Mouse (Mus musculus) kidney, adult 2 months (tissue): ENCODE measurements around the gene Wfdc1.

Source experiments
- CTCF ChIP-seq: fragments of 200-500 bp; conservative IDR thresholded peaks from 2 replicates; pipeline ENCODE4 v1.5.1; 2011; ENCODE audit warnings: low read depth, mild to moderate bottlenecking, control low read depth, low read length, moderate library complexity, mixed read lengths; ENCODE audit not compliant: insufficient read depth, insufficient read length
- POLR2A ChIP-seq: fragments of 200-500 bp; IDR thresholded peaks from one replicate; pipeline ENCODE4 v1.6.1; 2011; ENCODE audit warnings: low read depth, low read length, control low read depth

GRCm38 (mm10) chr8:119661081-119661480, 5.1 kb upstream of the Wfdc1 start:
- TF ChIP-seq CTCF, result no peak
- TF ChIP-seq POLR2A, result no peak
